Mouse (Mus musculus) layer of hippocampus, adult 18-20 months (tissue): Measurements from ENCODE around the gene Ablim2. TPM values are rescaled to one million over a fixed set of nuclear protein-coding genes. Genes with fewer than 3 reads are reported as not detected.

Experiments
- DNase-seq, 2 experiments: peaks; one replicate each; pipeline ENCODE4 v3.0.0; 2022; ENCODE audit warnings: low spot score in 2 of 2
- total RNA-seq, 2 experiments: library from RNA; stranded (reverse); gene quantifications; 2 replicates each; pipeline ENCODE4 v1.2.3; 2021

The Ablim2 gene
- total RNA-seq, 2 experiments from 2014 or later = 131 to 142 TPM

DNA sequence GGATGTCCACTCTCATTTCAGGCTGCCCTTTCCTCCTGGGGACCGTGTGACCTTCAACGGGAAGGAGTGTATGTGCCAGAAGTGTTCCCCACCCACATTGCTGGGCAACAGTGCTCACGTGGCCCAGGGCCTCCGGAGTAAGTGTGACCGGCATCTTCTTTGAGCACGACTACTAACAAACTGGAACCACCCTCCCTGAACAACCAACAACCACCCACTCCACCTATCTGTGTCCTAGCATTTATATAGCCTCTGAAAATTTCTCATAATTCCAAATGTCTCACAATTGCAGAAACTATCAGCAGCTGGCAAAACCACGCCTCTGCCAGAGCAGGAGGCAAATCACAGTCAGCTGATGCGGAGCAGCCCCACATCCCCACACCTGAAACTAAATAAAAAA is 49.3 kb downstream of the Ablim2 start:
- DNase-seq = no peak

DNA sequence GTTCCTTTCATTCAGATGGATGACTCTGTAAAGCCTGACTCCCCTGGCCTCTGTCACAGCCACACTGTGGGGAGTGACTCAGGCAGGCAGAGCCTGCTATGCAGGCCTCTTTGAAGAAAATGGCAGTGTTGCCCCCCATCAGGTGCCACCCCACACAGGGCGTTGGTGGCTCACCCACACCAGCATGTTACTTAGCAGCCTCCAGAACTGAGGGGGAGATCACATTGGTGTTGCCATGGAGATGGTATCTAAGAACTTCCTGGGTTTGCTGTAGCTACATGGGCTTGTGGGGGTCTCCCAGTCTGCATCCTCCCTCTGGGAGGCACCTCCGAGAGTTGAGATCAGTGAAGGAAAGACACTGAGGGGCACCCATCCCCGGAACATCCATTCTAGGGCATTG is 52.8 kb downstream of the Ablim2 start:
- peak; percentile 70 to 74 for DNase-seq

DNA sequence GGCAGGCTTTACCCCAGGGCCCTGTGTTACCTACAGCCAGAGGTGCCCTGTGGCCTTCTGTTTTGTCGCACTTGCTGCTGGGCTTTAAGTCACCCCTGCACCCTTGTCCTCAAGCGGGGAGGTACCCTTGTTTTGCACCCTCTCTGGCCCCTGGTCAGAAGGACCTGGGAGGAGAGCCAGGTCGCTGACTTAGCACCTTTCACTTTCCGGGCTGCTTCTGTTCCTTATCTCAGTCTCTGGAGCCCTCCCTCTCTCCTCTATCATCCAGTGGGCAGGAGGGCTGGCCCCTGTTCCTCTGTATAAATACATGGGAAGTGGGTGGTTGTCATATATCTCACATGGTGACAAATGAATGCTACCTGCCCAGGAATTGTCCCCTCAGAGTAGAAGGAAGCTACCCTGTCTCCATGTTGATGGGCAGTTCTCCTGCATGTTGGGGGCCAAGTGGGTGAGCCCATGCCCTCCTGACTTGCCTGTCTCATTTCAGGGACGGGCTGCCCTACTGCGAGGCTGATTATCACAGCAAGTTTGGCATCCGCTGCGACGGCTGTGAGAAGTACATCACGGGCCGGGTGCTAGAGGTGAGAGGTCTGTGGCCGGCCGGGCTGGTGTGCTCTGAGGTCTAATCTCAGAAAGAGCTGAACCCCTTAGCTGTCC is 54.1 kb downstream of the Ablim2 start:
- no peak for DNase-seq

DNA sequence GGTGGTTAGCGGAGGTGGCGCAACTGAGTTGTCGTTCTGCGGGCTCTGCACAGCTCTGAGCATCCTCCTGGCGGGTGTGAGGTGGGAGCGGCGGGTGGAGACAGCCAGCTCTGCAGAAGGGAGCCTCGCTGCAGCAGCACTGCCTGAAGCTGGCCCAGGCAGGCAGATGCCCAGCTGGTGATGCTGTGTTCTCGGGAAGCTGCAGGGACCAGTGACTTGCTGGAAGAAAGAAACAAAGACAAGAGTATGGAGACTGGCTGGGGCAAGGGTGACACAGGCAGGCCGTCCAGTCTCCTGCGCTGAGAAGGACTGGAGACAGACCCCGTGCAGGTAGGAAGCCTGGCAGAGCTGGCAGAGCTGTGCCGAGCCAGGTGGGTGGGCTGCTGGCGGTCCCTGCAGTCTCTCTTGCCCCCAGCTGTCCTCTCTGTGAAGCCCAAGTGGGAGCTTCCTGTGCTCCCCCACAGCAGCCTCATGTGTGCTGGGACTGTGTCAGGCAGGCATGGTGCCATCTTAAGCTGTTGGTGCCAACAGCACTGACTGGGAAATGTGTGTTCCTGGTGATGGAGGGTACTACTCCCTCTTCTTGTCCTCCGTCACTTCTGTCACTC is 56.8 kb downstream of the Ablim2 start:
- peak; percentile 86 for DNase-seq

DNA sequence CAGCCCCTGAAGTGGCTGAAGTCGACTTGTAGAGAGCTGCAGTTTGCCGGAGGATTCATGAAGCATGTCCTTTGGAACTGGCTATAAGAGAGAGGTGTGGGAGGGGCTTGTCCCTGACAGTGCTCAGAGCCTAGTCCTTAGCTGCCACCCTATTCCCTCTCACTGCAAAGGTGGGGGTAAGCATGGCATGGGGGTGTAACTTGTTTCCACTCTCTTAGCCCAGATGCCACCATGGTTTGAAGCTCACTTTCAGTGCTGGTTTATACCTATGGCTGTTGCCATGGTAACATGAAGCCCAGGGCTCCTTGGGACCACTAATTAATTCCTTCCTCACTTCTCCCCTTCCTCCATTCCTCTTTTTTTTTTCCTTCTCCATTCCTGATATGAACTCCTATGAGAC is 57.4 kb downstream of the Ablim2 start:
- no peak for DNase-seq

DNA sequence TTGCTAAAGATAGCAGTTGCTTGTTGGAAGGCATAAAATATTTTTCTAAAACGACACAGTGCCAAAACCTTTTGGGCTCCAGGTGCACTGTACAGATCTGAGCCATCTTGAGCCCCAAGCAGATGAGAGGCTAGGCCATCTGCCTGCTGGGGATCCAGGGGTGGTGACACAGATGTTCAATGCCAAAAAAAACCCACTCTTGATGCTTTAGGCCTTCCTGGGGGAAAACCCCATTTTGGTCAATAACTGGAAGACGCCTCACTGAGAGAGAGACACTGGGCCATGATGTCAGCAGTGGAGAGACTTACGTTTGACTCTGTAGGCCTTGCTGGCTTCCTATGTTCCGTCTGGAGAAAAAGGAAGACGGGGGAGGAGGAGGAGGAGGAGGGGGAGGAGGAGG is 59.6 kb downstream of the Ablim2 start:
- no peak for DNase-seq

DNA sequence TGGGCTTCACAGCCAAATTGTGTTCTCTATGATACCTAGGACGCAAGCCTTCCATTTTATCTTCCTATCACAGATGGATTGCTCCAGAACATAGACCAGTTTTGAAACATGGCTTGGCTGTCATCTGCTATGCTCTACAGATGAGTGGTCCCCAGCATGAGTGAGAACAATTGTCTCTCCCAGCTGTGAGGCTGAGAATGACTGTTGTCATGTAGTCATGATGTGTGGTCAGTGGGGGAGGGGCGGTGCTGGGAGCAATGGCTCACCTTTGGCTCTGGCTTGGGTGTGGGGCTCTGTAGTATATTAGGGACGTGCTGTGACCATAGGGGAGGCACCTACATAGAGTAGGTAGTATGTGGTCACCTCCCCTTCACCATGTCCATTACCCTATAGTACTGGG is 60.2 kb downstream of the Ablim2 start:
- no peak for DNase-seq

DNA sequence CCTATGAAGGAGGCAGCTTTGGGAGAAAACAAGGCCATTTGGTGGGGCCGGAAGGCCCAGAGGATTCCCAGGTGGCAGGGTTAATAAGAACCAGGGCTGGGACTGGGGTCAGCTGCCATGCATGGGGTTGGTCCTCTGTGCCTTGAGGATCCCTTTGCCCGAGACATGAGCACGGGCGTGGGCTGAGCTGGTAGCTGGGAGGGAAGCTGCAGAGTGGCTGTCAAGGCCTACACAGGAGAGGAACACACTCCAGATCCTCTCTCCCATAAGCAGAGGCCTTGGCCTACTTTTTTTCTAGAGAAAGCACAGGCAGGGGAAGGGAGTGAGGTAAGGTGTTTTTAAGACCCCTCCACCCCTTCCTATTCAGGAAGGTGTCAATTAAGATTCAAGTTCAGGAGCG is 65.0 kb downstream of the Ablim2 start:
- no peak for DNase-seq

DNA sequence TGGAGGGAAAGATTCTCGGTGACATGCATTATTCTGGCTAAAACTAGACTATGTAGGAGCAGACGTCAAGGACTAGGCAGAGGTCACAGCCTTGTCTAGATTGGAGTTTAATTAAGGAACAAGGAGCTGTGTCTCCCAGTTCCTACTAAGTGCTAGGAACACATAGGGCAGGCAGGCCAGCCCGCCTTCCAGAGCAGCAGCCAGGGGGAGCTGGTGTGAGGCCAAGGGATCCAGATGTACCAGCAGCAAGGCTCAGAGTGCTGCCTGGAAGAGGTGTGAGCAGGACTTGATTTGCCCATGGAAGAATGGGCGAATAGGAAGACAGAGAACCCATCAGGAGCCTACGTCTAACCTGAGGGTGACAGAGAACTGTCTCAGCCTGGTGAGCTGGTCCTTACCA is 68.8 kb downstream of the Ablim2 start:
- no peak for DNase-seq

DNA sequence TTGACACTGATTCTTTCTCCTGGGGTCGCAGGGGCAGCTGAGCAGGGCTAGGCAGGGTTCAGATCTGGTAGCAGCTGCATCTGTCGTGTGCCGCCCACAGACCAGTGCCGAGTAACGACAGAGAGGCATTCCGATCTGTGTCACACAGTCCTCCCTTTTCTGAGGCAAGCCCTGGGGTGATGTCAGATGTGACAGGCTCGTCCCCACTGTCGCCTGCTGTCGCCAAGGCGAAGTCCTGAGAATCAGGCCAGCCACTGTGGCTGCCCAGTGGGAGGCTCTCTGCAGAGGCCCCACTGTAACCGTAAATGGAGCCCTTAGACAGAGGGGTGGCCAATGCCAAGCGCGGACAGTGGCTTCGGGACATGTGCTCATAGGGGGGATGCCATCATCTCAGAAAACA is 69.4 kb downstream of the Ablim2 start:
- peak in 1 of 2 experiments; percentile 66 for DNase-seq

DNA sequence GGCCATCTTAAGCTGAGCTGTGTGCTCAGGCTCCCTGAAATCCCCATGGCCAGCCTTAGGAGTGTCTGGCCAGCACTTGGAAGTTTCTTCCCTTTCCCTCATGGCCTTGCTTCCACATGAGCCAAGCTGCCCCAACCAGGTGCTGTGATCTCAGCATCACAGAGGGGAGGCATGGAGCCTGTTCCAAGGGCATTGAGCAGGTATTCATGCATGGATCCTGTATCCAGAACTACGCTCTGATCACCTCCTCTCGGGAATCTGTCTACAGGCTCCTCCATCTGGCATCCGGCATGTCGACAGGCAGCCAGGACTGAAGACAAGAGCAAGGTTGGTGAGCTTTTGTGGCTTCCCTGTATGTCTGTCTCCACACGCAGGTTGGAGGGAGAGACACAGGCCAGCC is 70.2 kb downstream of the Ablim2 start:
- DNase-seq = no peak

DNA sequence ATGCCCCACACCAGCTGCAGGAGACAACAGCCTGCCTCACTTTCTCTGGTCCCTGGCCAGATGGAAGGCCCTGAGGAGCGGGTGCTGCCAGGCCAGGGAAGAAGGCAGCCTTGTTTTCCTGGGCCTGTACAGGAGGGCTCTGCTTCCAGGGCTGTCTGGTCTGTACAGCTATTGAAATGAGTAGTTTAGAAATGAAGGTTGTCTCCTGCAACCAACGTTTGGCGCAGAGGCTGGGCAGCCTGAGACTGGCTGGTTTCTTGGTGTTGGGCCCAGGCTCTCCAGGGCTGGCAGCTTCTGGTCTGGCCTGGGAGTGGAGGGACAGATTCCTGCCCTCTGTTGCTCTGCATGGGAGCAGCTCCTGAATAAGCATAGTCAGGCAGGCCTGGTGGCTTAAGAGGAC is 72.4 kb downstream of the Ablim2 start:
- peak in 1 of 2 experiments; percentile 63 for DNase-seq

DNA sequence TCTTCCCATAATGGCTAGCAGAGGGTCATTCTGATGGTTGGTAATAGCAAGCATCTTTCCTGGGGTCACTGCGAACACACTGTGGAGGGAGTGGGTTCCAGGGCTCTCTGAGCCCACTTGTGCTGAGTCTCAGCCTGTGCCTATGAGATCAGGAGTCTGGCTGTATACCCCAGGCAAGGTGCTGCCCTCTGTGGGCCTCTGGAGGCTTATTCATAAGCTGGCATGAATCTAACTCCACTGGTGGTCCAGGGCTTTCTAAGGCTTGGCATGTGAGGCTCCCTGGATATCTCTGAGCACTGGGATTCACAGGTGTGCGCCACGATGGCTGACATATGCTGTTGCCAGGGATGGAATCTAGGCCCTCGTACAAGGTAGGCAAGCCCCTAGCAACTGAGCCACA is 76.2 kb downstream of the Ablim2 start:
- no peak for DNase-seq

DNA sequence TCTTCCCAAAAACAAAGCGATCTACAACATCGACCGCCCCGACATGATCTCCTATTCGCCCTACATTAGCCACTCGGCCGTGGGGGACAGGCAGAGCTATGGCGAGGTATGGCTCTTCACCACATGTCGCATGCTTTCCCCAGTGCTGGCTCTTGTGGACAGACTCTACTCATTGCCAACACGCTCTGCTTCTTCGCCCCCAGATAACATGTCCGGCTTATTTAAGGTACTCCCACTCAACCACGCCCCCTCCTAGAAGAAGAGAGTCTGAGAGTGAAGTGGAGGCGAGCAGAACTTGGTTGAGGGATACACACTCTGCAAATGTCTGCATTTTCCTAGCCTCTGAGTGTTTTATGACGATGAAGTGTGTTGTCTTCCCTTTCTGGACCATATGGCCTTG is 79.3 kb downstream of the Ablim2 start:
- DNase-seq = no peak

DNA sequence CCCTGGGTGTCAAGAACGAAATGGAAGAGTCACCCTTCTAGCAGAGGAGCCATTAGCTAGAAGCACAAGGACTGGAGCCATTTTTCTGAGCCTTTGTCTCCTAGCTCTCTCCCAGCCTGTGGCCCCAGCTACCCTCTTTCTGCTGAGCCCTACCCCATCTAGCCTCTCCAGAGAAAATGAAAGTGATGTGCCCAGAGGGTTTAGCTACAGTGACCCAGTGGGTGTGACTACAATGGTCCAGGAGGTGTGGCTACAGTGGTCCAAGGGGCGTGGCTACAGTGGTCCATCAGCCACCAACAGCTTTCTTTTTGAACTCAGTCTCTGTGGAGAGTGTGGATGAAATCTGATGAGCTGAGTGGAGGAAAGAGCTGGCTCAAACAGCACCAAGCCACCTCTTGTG is 81.6 kb downstream of the Ablim2 start:
- no peak for DNase-seq

DNA sequence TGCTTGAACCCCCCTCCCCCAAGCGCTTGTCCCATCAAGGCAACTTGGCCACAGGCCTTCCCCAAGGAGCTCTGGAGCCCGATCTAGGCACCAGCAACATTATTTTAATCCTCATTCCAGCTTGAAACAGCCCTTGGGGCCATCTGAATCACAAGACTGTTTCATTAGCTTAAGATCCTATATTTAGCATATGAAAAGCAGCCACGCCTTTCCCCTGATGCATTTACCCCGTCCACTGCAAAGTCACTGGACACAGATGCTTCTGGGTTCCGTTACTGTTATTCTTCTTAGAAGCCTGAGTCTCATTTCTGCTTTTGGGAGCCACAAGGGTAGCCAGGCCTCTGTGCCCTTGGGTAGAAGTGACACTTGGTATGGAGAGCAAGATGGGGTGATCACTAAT is 93.8 kb downstream of the Ablim2 start:
- DNase-seq = no peak

DNA sequence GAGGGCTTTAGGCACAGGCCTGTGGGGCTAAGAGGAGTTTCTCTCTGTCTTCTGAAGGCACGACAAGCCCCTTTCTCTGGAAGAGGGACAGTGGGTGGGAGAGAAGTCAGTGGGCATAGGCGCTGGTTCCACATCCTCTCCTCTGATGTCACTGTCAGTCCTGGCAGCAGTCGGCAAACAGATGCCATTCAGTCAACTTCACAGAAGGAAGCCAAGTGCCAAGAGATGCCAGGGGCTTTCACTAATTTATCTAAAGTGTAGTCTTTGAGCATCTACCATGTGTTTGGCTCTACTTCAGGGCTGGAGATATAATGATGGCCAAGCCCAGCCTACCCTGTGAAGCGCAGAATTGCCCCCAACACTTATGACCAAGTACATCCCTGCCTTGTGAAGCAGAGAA is 95.8 kb downstream of the Ablim2 start:
- peak in 1 of 2 experiments; percentile 45 for DNase-seq

DNA sequence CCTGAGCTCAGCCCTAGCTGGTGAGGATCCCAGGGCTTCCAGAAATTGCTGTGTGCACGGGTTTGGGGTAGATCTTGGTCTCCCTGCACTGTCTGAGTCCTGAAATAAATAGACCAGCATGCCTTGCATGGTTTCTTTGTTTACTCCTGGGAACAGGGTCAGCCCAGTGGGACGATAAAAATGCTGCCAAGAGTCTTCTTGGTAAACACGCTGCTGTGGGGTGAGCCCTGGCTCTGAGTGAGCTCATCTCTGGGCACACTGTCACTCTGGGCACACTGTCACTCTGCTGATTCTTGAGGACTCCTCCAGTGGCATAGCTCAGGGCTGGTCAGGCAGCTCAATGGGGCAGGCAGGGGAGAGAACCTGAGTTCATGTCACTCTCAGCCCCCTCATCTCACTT is 98.6 kb downstream of the Ablim2 start:
- DNase-seq = no peak

DNA sequence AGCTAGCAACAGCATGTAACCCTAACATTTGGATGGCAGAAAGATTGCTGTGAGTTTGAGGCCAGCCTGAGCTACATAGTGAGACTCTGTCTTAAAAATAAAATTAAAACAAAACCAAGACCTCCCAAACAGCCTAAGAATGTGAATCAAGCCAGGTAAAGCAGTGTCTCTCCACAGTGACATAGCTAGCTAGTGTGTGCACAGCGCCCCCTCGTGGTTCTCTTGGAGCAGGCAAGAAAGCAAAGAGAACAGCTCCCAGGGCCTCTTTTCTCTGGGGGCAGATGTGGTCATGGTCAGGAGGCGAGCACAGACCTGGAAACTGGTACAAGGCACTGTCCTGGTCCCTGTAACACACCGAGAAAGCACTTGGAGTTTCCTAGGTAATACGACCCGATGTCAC is 100.4 kb downstream of the Ablim2 start:
- peak in 1 of 2 experiments; percentile 75 for DNase-seq

DNA sequence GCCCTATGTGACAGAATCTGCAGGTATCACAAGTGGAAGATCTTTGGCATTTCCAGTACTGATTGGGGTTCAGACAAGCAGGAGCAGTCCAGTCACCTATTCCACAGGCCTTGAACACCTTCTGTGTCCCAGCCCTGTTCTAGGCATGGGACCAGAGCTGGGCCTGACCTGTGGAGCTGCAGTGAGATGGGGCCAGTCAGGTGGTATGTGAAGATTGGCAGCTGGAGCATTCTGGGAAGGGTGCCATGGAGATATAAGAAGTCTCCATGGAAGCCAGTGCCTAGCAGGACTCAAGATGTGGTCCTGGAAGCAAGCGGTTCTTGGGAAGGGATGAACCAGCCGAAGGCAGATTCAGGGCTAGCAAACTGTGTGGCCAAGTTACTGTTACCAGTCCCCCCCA is 103.8 kb downstream of the Ablim2 start:
- no peak for DNase-seq

DNA sequence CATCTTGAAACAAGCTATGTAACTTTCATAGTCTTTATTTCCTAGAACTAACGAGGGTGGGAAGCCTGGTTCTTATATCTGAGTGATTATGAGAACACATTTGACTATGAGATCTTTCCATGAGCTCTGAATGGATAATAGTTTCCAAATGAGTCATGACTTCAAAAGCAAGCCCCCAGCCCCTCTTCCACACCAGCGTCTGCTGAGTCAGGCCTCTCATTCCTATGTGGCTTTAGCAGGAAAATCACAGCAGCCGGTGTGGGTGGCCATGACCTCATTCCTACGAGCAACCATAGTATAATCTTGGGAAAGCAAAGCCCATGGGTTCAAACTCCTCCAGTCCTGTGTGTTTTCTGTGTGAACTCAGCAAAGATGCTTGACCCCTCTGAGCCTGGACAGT is 112.3 kb downstream of the Ablim2 start:
- no peak for DNase-seq

DNA sequence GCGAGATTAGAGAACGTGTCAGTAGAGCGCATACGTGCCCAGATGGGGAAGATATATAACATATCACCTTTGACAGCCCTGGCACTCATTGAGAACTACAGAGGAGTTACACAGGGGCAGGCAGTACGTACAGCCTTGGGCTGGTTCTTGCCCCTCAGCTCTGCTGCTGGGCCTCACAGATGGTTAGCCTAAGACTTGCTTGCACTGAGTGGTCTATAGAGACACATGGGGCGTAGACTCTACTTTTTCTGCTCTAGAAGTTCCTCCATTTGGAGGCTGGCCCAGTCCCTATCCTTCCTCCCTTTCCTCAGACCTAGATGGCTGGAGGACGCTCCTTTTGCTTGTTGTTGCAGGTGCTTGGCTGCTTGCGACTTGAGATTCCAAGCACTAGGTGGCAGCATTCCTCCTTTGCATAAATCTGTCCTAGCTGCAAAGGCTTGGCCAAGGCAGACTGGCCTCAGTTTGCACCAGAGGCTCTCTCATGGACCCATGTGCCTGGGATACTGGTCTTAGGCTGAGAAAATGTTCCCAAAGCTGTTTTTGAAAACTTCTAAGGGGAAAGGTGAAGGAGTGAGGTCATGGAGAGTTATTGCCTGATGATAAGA is 112.8 kb downstream of the Ablim2 start:
- peak in 1 of 2 experiments; percentile 90 for DNase-seq

DNA sequence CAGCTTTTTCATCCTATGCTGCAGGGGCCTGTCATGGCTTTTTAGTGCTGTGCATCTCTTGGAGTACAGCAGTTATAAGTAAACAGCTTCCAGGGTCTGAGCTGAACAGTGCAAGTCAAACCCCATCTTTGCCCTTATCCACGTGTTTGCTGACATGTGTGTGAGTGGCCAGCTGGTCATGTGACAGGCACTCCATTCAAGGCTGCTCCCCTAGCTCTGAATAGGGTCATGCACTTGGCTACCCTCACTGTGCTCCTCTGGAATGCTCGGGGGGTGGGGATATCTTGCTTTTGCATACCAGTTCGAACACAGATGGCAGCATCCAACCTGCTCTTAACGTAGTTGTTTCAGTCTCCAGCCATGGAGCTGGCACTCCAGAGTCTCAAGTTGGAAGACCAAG is 115.7 kb downstream of the Ablim2 start:
- no peak for DNase-seq
